Mouse (Mus musculus): ENCODE data around the gene Zfp944.
"Not testable (repeated sequence)": the region's sequence is repeated elsewhere in the genome, so short reads cannot be mapped to it uniquely, and the experiment has no call there.

GRCm38 (mm10) chr17:22315247-22315646 is 46.0 kb downstream of the Zfp944 start:
- TF ChIP-seq CTCF (IDR thresholded peaks at IDR 0.05; ENCODE audit: extremely low read depth, insufficient read length, insufficient replicate concordance, low read depth, low read length); POLR2A (IDR thresholded peaks at IDR 0.05; ENCODE audit: low read depth, low read length): not testable (repeated sequence)
